Mouse (Mus musculus): ENCODE data around the gene Atp5c1. TPM values are rescaled to one million over a fixed set of nuclear protein-coding genes. Genes with fewer than 3 reads are reported as not detected.

The Atp5c1 gene
- polyA plus RNA-seq, 2 experiments from 2014 or later: 553 to 566 TPM

DNA sequence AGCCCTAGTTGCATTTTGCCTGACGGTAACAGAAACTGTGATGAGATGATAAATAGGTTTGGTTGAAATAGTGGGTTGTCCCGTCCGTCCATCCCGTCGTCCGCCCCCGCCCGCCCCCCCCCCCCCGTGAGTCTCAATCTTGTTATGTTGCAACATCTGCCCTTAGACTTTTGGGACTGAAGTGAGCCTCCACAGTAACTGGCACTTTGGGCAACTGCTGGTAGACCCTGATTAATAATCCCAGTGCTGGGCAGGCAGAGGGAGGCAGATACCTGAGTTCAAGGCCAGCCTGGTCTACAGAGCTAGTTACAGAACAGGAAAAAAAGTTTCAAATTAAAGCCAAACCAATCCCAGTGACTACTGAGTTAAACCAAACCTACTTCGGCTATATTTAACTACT lies 30.9 kb downstream of the Atp5c1 start:
- ATAC-seq: no peak

DNA sequence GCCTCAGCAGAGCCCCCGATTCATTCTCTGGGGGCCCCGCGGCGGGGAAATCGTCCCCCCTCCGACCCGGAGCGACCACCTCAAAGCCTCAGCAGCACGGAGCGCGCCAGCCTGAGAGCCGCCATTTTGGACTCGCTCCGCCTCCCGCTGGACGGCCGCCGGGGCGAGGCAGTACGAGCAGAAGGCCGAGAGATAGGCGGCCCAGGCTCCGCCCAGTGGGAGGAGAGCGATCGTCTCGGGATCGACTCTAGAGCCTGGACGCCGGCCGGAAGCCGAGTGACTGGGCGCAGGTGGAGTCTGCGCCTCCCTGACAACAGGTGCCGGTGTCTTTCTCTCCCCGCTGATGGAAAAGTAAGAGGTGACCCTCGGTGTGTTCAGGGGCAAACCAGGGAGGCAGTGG lies 31.8 kb downstream of the Atp5c1 start, which contains the start of gene Taf3:
TSS of gene Taf3 (minus strand) at position 136 of the 400 bp plus-strand sequence.
- ATAC-seq: peak; percentile 95

GRCm38 (mm10) chr2:10047758-10048436 lies 32.4 kb downstream of the Atp5c1 start:
- ATAC-seq: peak; percentile 10

GRCm38 (mm10) chr2:10034976-10035375 lies 45.3 kb downstream of the Atp5c1 start:
- no peak for ATAC-seq

- ATAC-seq: peak; percentile 57
These were observed 46.6 kb downstream of the Atp5c1 start for GRCm38 (mm10) chr2:10033684-10034083.

GRCm38 (mm10) chr2:10029755-10030154 lies 50.6 kb downstream of the Atp5c1 start:
- ATAC-seq: no peak

GRCm38 (mm10) chr2:10024264-10024663 lies 56.0 kb downstream of the Atp5c1 start:
- peak; percentile 83 for ATAC-seq

- ATAC-seq: no peak
These were observed 59.0 kb downstream of the Atp5c1 start for GRCm38 (mm10) chr2:10021296-10021695.

DNA sequence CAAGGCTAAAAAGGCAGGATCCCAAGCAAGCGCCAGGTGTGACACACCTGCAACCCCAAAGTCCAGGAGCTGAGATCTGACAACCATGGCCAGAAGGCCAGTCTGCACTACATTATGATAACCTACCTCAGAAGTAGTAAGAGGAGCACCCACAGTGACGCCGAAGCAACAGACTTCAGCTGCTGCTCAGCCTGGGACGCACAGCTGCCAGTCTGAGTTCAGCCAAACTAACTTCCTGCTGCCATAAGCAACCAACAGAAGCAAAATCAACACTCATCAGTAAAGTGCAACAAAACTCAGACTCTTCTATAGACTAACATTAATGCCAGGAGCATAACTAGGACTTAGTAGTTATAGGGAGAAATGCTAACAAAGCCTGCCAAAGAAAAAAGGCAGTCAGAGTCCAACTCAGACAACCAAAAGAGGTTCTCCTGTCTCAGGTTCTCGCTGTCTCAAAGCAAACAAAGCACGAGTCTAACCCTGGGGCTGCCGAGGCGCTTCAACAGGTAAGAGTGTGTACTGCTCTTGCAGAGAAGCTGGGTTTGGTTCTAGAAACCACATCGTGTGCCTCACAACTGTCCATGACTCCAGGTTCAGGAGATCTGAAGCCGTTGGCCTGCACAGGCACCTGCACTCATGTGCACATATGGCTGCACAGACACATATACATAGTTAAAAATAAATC lies 65.2 kb downstream of the Atp5c1 start:
- ATAC-seq: peak; percentile 39

DNA sequence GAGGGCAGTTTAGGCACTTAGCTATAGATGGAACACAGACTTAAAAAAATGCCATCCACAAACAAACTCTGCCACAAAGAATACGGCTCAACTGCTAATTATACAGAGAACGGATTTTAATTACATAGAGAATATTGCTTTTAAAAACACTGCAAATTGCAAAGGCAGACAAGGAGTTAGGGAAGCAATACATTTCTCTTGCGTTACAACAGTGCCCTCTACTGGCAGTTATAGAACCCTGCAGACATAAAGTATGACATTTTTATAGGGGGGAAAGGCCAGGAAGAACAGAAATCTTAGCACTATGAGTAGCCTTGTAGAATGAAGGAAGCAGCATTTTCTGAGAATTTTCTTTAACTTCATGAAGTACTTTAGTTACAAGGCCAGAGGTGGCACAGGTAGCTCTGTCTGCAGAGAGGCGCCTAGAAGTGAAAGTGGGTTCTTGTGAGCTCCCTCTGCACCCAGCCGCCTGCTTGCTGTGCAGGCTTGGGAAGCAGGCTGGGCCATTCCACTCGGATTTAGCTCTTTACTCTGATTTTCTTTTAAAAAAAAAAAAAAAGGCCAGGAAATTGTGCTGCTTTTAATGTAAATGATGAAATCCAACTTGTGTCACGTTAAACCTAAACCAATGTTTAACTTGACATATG lies 69.9 kb downstream of the Atp5c1 start:
- ATAC-seq: peak; percentile 80

GRCm38 (mm10) chr2:10009671-10010254 lies 70.5 kb downstream of the Atp5c1 start:
- ATAC-seq: no peak

DNA sequence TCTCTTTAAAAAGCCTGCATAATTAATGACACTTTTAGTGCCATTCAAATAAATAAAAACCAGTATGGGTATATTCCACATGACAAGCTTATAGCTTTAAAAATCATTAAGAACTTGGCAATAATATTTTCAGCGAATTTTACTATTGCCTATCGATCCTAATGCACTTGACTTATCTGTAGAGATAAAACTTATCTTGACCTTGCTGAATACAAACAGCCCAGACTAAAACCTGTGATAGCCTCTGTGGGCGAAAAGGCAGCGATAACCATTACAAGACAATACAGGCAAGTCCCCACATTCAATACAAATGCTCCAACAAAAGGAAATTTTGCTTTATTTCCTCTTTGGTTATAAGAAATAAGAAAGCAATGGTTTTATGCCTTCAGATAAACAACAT lies 71.7 kb downstream of the Atp5c1 start:
- no peak for ATAC-seq

Other genes with a start within 250 kb of the Atp5c1 start
- 1 to 10 TPM in 1 of 2 experiments, under 1 TPM in 1; 0.66 to 1.9 TPM for gene 4930412O13Rik, start 199.3 kb downstream of the Atp5c1 start, polyA plus RNA-seq (2017; shearing (Covaris generic))
- gene 9230102O04Rik, start 191.0 kb downstream of the Atp5c1 start, polyA plus RNA-seq (2017; shearing (Covaris generic)): under 1 TPM in 1 of 2 experiments, not detected in 1; 0.81 TPM
- gene Gata3, start 190.5 kb downstream of the Atp5c1 start, polyA plus RNA-seq (2017; shearing (Covaris generic)): 100 to 1,000 TPM; 136 to 163 TPM
- gene Taf3, start 31.9 kb downstream of the Atp5c1 start, polyA plus RNA-seq (2017; shearing (Covaris generic)): 10 to 100 TPM; 16.5 to 17.0 TPM
- 10 to 100 TPM; 24.9 to 38.3 TPM for gene Kin, start 83 bp upstream of the Atp5c1 start, polyA plus RNA-seq (2017; shearing (Covaris generic))
- gene Itih2, start 50.9 kb upstream of the Atp5c1 start, polyA plus RNA-seq (2017; shearing (Covaris generic)): not detected
- gene Itih5, start 73.1 kb upstream of the Atp5c1 start, polyA plus RNA-seq (2017; shearing (Covaris generic)): 10 to 100 TPM; 12.7 to 16.9 TPM

All from CD4-positive, CD25-positive, alpha-beta regulatory T cell, adult 4 months (primary cell).